Mouse (Mus musculus) liver, embryonic 13.5 days (tissue): Measurements from ENCODE around the gene Utp14b. TPM values are rescaled to one million over a fixed set of nuclear protein-coding genes. Genes with fewer than 3 reads are reported as not detected.

ENCODE experiments used
- ATAC-seq: fragments of 200-750 bp; cut with Nextera tagmentation; 2 replicates; pipeline ENCODE4 v1.8.0; 2017; ENCODE audit warnings: low read depth, mild to moderate bottlenecking, moderate number of reproducible peaks, moderate library complexity
- DNase-seq: peaks from one replicate; pipeline ENCODE4 v3.0.0; 2022
- H3K27ac ChIP-seq: fragments of 300-500 bp; sonication (generic); 2 replicates; pipeline ENCODE4 v1.5.1; 2015; ENCODE audit warnings: moderate library complexity, mild to moderate bottlenecking, inconsistent platforms
- H3K27me3 ChIP-seq: fragments of 300-500 bp; sonication (generic); 2 replicates; pipeline ENCODE4 v1.6.1; 2015; ENCODE audit warnings: mild to moderate bottlenecking, inconsistent platforms
- H3K36me3 ChIP-seq: fragments of 300-500 bp; sonication (generic); 2 replicates; pipeline ENCODE4 v1.6.1; 2015; ENCODE audit warnings: mild to moderate bottlenecking, inconsistent platforms
- H3K4me1 ChIP-seq: fragments of 300-500 bp; sonication (generic); replicated peaks from 2 replicates; pipeline ENCODE4 v1.6.1; 2015; ENCODE audit warnings: inconsistent platforms
- H3K4me2 ChIP-seq: fragments of 300-500 bp; sonication (generic); 2 replicates; pipeline ENCODE4 v1.6.1; 2015; ENCODE audit warnings: inconsistent platforms, mild to moderate bottlenecking, moderate library complexity
- H3K4me3 ChIP-seq: fragments of 300-500 bp; sonication (generic); replicated peaks from 2 replicates; pipeline ENCODE4 v1.5.1; 2015; ENCODE audit warnings: mild to moderate bottlenecking, inconsistent platforms
- H3K9ac ChIP-seq: fragments of 300-500 bp; sonication (generic); 2 replicates; pipeline ENCODE4 v1.6.1; 2015; ENCODE audit warnings: mild to moderate bottlenecking, inconsistent platforms
- H3K9me3 ChIP-seq: fragments of 300-500 bp; sonication (generic); replicated peaks from 2 replicates; pipeline ENCODE4 v1.6.1; 2016; ENCODE audit warnings: inconsistent platforms
- WGBS: fragments of 180-500 bp; shearing (Covaris S2); methylation state at CpG from one replicate; pipeline ENCODE4 v1.1.7; 2015; ENCODE audit not compliant: insufficient replicate concordance; 5-methylcytosine and 5-hydroxymethylcytosine counted together
- polyA plus RNA-seq: library from polyadenylated mRNA; unstranded; fragments of >200 nt; fragmentation: Nextera tagmentation; extraction: Ambion mirVana; gene quantifications from 2 replicates; pipeline ENCODE4 v1.2.1, GENCODE M21; 2015

The Utp14b gene
- polyA plus RNA-seq, 1 experiment from 2014 or later = 0.68 TPM

DNA sequence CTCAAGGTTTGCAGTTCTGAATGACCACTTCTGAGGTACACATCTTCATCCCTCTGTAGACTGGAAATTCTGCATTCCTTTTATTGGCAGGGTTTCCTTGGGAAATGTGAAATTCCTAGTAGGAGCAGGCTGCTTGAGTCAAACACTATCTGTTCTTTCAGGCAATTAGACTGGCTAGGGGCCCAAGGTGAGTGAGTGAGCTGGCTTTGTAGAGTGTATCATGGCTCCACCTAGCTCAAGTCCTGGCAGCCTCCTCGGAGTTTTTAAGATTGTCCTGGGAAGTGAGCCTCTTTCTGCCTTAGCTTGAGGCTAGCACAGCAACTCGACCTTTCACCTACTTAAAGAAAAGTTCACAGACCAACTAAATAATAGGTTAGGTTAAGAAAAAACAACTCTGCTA lies 1.4 kb upstream of the Utp14b start:
- no peak for ATAC-seq

DNA sequence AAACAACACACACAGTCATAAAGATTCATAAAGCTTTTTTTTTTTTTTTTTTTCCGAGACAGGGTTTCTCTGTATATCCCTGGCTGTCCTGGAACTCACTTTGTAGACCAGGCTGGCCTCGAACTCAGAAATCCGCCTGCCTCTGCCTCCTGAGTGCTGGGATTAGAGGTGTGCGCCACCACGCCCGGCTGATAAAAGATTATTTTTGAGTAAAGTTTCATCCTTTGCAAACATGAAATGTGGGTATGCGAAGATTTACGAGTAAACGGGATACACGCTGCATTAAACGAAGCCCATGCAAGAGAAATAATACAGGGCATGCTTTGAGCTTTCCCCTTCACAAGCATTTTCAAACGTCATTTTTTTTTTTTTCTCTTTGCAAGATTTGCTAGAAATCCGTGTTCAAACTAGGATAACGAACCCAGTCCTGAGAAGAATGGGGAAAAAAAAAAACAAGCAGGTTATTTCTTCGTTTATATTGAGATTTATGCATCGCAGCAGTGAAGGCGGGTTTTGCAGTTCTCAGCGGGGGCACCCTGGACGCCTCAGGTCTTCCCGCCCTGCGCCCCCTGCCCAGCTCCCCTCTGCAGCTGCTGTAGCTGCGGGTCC lies 713 bp upstream of the Utp14b start:
- Histone ChIP-seq H3K27me3 (no peaks in the 10 kb centered on the region), H3K36me3 (no peaks in the 10 kb centered on the region), H3K9me3 (no peaks in the 10 kb centered on the region), H3K4me3 (peak overlapping the region; percentile 89), H3K9ac (peak overlapping the region; percentile 60), H3K27ac (peak overlapping the region; percentile 34; the same call in 1 of the 2 replicates), H3K4me2 (peak overlapping the region; percentile 96), H3K4me1 (peaks cover 47% of the 10 kb centered on the region)
- 27% methylated on average over 22 of the region's 22 CpGs for WGBS
- ATAC-seq (no peak), DNase-seq (no peak)

More for the DNA sequence above, 1.4 kb upstream of the Utp14b start:
- no peak for DNase-seq
- no peaks in the 10 kb centered on the region for H3K36me3 ChIP-seq
- no peak overlapping the region for H3K4me2 ChIP-seq
- H3K27ac ChIP-seq = no peak overlapping the region; the same call in 1 of the 2 replicates
- WGBS = 32% methylated on average over 2 of the region's 2 CpGs
- H3K27me3 ChIP-seq = no peaks in the 10 kb centered on the region
- H3K4me1 ChIP-seq = peaks cover 45% of the 10 kb centered on the region
- H3K9me3 ChIP-seq = no peaks in the 10 kb centered on the region
- H3K9ac ChIP-seq = no peak overlapping the region
- H3K4me3 ChIP-seq = no peak overlapping the region

DNA sequence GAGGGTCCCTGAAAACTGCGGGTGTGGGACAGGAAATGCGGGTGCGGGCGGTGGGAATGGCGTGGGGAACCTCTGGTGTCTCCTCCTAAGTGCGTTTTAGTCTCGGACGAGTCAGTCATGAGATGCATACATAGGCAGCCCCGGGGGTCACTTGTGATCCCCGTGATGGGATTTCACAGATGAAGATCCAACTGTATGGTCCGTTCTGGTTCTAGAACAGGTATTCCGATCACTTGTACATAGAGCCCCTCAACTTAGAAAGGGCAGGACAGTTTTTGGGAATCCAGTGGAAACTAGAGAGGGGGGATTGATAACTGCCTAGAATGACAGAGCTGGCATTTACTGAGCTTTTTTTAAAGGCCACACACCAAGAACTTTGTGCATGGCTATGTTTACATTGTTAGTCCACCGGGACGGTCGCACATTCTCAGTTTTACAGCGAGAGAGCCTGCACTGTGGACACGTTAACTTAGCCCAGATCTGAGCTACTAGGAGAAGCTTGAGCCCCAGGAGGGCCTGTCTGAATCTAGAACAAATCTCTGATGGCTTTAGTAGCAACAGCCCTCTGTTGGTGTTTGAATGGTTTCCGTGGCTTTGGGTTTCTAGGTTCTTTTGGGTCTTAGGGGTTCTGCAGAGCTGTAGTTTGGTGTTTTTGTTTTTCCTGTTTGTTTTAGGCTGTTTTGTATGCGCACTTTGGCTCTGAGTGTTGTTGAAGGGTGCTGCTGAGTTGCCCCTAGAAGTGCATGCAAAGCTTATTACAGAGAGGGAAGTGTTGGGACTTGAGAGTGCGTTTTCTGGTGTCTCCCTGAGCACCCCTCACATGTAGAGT lies 817 bp downstream of the Utp14b start:
- Histone ChIP-seq H3K36me3 (no peaks in the 10 kb centered on the region), H3K9me3 (no peaks in the 10 kb centered on the region), H3K4me2 (peak overlapping the region; percentile 96), H3K4me1 (peaks cover 47% of the 10 kb centered on the region), H3K9ac (peak overlapping the region; percentile 88), H3K27ac (peak overlapping the region; percentile 82), H3K27me3 (no peaks in the 10 kb centered on the region), H3K4me3 (peak overlapping the region; percentile 89)
- WGBS = 4% methylated on average over 20 of the region's 20 CpGs
- peak; percentile 9 for DNase-seq
- ATAC-seq = no peak

DNA sequence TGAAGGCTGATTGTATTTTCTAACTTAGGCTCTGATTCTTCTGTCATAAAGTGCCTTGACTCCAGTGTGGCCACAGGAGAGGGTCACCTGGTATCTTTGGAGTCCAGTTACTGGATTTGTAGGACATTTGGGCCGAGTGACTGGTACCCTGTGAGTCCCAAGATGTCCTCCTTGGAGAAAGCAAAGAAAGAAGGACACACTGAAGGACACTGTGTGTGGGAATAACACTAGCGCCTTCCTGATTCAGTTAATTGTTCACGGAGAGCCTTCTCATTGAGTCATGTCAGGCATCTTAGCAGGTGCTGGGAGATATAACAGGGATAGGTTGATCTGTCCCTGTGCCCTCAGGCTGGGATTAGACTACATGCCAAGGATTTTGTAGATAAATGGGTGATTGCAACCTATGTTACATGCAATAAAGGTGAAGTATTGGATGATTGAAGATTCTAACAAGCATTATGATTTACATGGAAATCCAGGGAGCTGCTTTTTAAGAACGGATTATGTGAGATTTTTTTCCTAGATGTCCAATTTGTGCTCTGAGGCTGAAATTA lies 1.5 kb downstream of the Utp14b start:
- H3K4me1 ChIP-seq = peaks cover 47% of the 10 kb centered on the region
- peak overlapping the region; percentile 88 for H3K9ac ChIP-seq
- WGBS = 75% methylated on average over 4 of the region's 4 CpGs
- H3K4me3 ChIP-seq = peak overlapping the region; percentile 89
- ATAC-seq = no peak
- no peak for DNase-seq
- H3K9me3 ChIP-seq = no peaks in the 10 kb centered on the region
- H3K27me3 ChIP-seq = no peaks in the 10 kb centered on the region
- H3K36me3 ChIP-seq = peaks cover 5% of the 10 kb centered on the region
- peak overlapping the region; percentile 96 for H3K4me2 ChIP-seq
- H3K27ac ChIP-seq = no peak overlapping the region

DNA sequence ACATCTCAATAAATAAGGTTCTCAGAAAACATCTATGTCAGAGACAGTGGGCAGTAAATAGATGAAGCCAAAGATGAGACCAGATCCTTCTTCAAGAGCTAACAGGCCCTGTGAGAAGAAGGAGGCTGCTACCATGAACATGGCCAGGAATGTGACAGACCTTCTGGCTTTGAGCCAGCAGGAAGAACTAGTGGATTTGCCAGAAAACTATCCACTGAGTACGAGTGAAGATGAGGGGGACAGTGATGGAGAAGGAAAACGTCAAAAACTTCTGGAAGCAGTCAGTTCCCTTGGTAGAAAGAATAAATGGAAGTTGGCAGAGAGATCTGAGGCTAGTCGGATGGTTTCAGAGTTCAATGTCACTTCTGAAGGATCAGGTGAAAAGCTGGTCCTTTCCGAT lies 6.5 kb downstream of the Utp14b start:
- 80% methylated on average over 4 of the region's 4 CpGs for WGBS
- DNase-seq (no peak), ATAC-seq (no peak)
- Histone ChIP-seq H3K36me3 (peaks cover 46% of the 10 kb centered on the region), H3K4me1 (peaks cover 22% of the 10 kb centered on the region), H3K9me3 (no peaks in the 10 kb centered on the region), H3K4me3 (no peak overlapping the region), H3K27me3 (no peaks in the 10 kb centered on the region), H3K9ac (no peak overlapping the region), H3K27ac (no peak overlapping the region), H3K4me2 (no peak overlapping the region)

DNA sequence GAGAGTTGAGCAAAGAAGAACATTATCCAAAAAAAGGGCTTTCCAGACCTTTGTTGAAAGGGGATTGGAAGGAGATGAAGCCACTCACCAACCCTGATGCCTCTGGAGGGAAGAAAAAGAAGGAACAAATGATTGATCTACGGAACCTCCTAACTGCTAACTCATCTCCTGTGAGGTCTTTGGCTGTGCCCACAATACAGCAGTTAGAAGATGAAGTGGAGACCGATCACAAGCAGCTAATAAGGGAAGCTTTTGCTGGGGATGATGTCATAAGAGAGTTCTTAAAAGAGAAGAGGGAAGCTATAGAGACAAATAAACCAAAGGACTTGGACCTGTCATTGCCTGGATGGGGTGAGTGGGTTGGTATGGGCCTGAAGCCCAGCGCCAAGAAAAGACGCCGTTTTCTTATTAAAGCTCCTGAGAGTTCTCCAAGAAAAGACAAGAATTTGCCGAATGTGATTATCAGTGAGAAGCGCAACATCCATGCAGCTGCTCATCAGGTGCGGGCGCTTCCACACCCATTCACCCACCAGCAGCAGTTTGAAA lies 8.2 kb downstream of the Utp14b start:
- ATAC-seq (no peak), DNase-seq (no peak)
- no peaks in the 10 kb centered on the region for H3K9me3 ChIP-seq
- H3K27ac ChIP-seq = no peak overlapping the region
- H3K36me3 ChIP-seq = peaks cover 47% of the 10 kb centered on the region
- peaks cover 7% of the 10 kb centered on the region for H3K4me1 ChIP-seq
- no peak overlapping the region for H3K4me2 ChIP-seq
- no peak overlapping the region for H3K4me3 ChIP-seq
- no peaks in the 10 kb centered on the region for H3K27me3 ChIP-seq
- 72% methylated on average over 9 of the region's 9 CpGs for WGBS
- H3K9ac ChIP-seq = no peak overlapping the region

DNA sequence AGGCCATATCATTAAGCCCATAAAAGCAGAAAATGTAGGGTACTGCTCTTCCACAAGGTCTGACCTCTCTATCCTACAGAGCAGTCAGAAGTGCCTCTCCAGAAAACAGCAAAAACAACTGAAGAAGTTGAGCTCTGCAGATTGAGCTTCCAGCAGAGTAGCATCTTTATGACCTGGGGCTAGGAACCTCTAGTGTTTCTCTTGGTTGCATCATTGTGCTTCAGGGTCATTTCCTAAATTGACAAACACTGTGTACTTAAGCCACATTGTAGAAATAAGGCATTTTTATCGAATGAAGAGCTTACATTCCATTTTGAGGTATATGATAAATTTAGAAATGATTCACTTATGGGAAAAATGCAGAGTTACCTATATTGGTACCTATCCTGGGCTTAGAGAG lies 8.7 kb downstream of the Utp14b start:
- H3K4me3 ChIP-seq = no peak overlapping the region
- WGBS = 62% methylated on average over 1 of the region's 1 CpGs
- H3K36me3 ChIP-seq = peaks cover 47% of the 10 kb centered on the region
- no peaks in the 10 kb centered on the region for H3K9me3 ChIP-seq
- 0 out of 2 replicates have a peak, but pooled peaks cover 1% of the 10 kb centered on the region for H3K4me1 ChIP-seq
- H3K27me3 ChIP-seq = no peaks in the 10 kb centered on the region
- H3K4me2 ChIP-seq = no peak overlapping the region
- DNase-seq (no peak), ATAC-seq (no peak)
- H3K9ac ChIP-seq = no peak overlapping the region
- no peak overlapping the region for H3K27ac ChIP-seq

DNA sequence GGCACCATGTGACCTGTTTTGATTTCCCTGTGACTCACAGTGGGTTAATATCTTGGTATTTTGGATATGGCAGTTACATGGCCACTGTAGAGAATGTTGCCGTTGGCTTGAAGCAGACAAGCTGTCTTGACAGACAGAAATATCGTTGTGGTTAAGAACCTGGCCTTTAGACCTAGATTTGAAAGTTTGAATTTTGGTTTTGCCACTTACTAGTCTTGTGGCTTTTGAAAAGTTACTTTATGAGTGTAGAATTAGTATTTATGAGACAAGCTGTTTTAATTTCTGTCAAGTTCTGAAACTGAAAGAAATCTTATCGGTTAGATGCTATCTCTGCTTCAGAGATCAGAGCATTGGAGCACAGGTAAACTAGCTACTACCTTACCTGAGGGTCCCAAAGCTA lies 24.5 kb downstream of the Utp14b start:
- Histone ChIP-seq H3K36me3 (no peaks in the 10 kb centered on the region), H3K4me1 (no peaks in the 10 kb centered on the region), H3K27ac (no peak overlapping the region), H3K9me3 (no peaks in the 10 kb centered on the region), H3K27me3 (no peaks in the 10 kb centered on the region), H3K4me2 (no peak overlapping the region), H3K4me3 (no peak overlapping the region), H3K9ac (no peak overlapping the region)
- 73% methylated on average over 3 of the region's 3 CpGs for WGBS
- no peak for ATAC-seq
- no peak for DNase-seq

DNA sequence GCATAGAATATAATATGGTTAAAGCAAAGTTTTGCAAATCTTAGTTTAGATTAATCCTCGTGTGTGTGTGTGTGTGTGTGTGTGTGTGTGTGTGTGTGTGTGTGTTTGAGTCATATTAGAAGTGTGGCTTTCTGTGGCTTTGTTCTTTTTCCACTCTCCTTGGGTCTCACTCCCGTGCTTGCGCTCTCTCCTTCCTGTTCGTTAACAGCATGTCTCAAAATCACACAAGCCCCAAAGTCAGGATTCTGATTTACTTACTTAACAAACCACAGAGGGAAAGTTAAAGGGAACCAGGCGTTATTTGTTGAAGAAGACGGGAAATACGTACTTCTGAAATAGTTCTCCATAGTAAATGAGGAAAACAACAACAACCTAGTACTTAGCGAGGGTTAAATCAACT lies 26.3 kb downstream of the Utp14b start:
- 67% methylated on average over 8 of the region's 8 CpGs for WGBS
- Histone ChIP-seq H3K4me3 (no peak overlapping the region), H3K4me1 (no peaks in the 10 kb centered on the region), H3K9ac (no peak overlapping the region), H3K9me3 (no peaks in the 10 kb centered on the region), H3K27me3 (no peaks in the 10 kb centered on the region), H3K36me3 (peaks cover 8% of the 10 kb centered on the region; the same call in 1 of the 2 replicates), H3K4me2 (no peak overlapping the region), H3K27ac (no peak overlapping the region)
- DNase-seq (no peak), ATAC-seq (no peak)

DNA sequence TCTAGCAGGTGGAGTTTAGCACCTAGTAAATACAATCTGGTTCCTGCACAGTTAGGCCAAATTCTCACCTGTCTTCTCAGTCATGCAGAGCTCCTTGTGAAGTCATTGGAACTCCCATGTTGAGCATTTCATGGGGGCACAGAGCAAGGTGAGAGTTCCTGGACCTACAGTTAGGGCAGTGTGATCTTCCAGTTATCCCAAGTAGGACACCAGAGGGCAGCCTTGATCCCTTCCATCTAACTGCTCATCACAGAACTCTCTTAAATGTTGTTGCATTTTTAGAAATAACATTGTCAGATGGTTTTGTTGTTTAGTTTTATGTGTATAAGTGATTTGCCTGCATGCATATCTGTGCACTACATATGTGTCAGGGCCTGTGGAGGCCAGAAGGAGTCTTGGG lies 29.0 kb downstream of the Utp14b start:
- no peaks in the 10 kb centered on the region for H3K4me1 ChIP-seq
- H3K27ac ChIP-seq = no peak overlapping the region
- H3K36me3 ChIP-seq = peaks cover 20% of the 10 kb centered on the region; the same call in 1 of the 2 replicates
- H3K9ac ChIP-seq = no peak overlapping the region
- no peak overlapping the region for H3K4me3 ChIP-seq
- H3K4me2 ChIP-seq = no peak overlapping the region
- H3K9me3 ChIP-seq = no peaks in the 10 kb centered on the region
- DNase-seq (no peak), ATAC-seq (no peak)
- no peaks in the 10 kb centered on the region for H3K27me3 ChIP-seq

DNA sequence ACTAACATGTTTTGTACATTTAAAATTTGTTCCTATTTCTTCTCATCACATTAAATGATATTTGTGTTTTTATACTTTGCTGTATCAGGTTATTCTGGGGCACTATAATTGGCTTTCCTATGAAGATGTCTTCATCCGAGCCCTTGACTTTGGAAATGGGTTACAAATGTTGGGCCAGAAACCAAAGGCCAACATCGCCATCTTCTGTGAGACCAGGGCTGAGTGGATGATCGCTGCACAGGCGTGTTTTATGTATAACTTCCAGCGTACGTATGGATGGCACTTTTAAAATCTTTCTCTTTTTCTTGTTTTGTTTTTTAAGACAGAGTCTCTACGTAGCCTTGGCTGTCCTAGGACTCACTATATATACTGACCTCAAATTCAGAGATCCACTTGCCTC lies 30.3 kb downstream of the Utp14b start:
- Histone ChIP-seq H3K27me3 (no peaks in the 10 kb centered on the region), H3K9me3 (no peaks in the 10 kb centered on the region), H3K27ac (no peak overlapping the region), H3K4me3 (no peak overlapping the region), H3K36me3 (peaks cover 30% of the 10 kb centered on the region), H3K4me2 (no peak overlapping the region), H3K4me1 (no peaks in the 10 kb centered on the region), H3K9ac (no peak overlapping the region)
- WGBS = 76% methylated on average over 7 of the region's 7 CpGs
- ATAC-seq (no peak), DNase-seq (no peak)
